Mouse (Mus musculus): Measurements from ENCODE around the gene Otud7b. TPM values are rescaled to one million over a fixed set of nuclear protein-coding genes. Genes with fewer than 3 reads are reported as not detected.

Otud7b gene
- polyA plus RNA-seq, 1 experiment from 2014 or later = 11.6 TPM

DNA sequence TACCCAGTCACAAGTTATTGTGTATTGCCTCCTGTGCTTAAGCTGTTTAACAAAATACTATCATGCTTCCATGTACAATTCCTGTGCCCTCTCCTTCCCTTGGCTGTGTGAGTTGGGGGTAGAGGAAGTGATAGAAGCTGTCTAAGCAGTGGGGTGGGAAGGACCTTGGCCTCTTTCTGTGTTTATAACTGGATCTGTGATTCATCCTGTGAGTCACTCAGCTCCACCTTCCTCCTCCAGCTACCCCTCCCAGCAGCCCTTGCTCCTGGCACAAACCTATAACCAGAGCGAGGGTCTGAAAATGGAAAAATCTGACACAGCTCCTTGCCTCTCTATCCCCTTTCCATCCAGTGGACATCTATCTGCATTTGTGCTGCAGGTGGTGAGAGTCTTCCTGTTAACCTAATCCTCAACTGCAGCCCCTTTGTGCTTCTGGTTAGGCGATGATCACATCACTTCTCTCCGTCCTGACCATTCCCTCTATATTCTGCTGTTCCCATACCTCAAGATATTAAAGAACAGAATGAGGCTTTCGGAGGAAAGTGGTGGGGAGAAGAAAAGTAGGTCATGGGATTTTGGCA is 56.0 kb downstream of the Otud7b start:
- peaks cover 16% of the 10 kb centered on the region for H3K4me1 ChIP-seq
- H3K4me2 ChIP-seq (replicated peaks) = peak overlapping the region; percentile 75; the same call in 1 of the 2 replicates
- H3K9me3 ChIP-seq = no peaks in the 10 kb centered on the region
- ATAC-seq (ENCODE audit: low FRiP score, low read depth) = no peak
- no peak overlapping the region for H3K9ac ChIP-seq
- WGBS = 68% methylated on average over 4 of the region's 4 CpGs
- peaks cover 7% of the 10 kb centered on the region for H3K36me3 ChIP-seq
- no peaks in the 10 kb centered on the region for H3K27me3 ChIP-seq (replicated peaks)
- no peak overlapping the region for H3K27ac ChIP-seq
- H3K4me3 ChIP-seq = no peak overlapping the region

DNA sequence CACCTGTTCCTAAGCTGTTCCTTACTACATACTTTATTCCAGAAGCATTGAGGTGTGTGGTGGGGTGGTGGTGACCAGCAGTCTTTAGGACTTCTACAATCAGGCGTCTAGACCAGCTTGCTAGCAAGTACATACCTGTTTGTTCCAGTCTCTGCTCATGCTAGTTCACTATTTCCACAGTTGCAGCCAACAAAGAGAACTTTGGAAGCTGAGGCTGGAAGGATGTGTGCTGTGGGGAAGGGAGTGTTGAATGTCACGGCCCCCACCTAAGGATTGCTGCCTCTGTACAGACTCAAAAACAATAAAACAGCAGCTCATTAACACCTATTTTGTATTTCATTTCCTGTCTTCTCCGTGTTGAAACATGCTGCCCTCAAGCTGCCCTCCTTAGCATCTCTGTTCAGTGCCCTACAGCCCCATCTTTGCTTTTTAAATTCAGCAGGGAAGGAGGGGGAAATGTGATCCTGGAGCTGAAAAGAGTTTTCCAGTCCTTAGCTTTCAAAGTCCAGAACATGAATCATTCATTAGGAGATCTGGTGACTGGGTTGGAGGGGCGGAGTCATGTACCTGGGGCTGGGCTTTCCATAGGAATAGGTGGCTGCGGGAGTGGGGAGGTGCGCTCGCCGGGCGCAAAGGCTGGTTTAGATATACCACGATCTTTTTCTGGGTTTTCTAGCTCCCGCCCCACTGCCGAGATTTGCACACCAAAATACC is 56.6 kb downstream of the Otud7b start:
- Histone ChIP-seq H3K27ac (no peak overlapping the region), H3K9me3 (no peaks in the 10 kb centered on the region), H3K9ac (peak overlapping the region; percentile 64), H3K4me2 (replicated peaks) (peak overlapping the region; percentile 75), H3K36me3 (peaks cover under 1% of the 10 kb centered on the region; the same call in 1 of the 2 replicates), H3K4me1 (peaks cover 16% of the 10 kb centered on the region), H3K27me3 (replicated peaks) (no peaks in the 10 kb centered on the region), H3K4me3 (peak overlapping the region; percentile 34)
- WGBS = 2% methylated on average over 12 of the region's 12 CpGs
- ATAC-seq (ENCODE audit: low FRiP score, low read depth) = 0 out of 2 replicates have a peak, but pooled peaks have one; percentile 49

DNA sequence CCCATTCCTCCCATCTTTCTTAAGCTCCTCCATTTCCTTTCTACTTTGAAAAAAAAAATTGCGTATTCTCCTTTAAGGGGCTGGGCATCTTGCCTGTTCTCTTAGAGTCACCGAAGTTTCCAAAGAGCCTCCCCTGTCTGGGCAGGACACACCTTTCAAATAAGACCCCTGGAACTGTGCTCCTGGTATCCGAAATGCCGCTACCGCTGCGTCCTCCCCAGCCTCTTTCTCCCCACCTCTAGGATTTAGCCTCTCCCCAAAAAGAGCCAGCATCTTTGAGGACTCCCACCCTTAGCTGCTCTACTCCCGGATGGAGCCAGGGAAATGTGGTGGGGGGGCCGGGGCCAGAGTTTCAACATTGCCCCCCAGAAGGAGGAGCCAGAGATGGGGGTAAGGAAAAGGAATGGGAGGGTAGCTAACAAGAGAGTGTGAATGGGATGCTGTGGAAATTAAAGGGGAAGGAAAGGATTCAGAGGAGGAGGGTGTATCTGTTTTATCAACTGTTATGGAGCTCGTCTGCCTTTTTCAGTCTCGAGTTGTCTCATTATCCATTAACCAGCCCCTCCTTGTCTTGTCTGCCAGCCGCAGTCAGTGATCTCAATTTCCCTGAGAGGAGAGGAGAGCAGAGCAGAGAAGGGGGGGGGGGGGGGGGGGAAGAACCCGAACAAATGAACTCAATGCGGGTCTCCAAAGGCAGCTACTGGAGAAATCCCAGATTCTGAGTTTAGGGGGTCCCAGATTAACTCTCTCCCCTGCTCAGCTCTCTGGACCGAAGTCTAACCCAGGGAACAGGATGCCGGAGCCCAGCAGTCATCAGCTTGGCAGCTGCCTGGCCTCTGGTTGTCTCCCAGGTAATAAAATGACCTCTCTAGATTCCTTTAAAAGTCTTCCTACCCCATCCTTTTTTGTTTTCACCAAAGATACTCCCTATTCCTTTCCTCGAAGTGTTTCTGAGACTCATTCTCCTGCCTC is 57.8 kb downstream of the Otud7b start, which contains the start of gene Mtmr11:
Mtmr11 (plus strand) TSS at position 136 of the 972 bp plus-strand sequence.
- Histone ChIP-seq H3K9me3 (no peaks in the 10 kb centered on the region), H3K36me3 (no peaks in the 10 kb centered on the region), H3K27ac (no peak within 1 kb of the TSS), H3K4me2 (replicated peaks) (peak within 1 kb of the TSS; percentile 75), H3K4me3 (peak within 1 kb of the TSS; percentile 34), H3K4me1 (peaks cover 16% of the 10 kb centered on the region), H3K27me3 (replicated peaks) (no peaks in the 10 kb centered on the region), H3K9ac (peak within 1 kb of the TSS; percentile 64)
- WGBS = 3% methylated on average over 16 of the region's 16 CpGs
- no peak for ATAC-seq (ENCODE audit: low FRiP score, low read depth)

DNA sequence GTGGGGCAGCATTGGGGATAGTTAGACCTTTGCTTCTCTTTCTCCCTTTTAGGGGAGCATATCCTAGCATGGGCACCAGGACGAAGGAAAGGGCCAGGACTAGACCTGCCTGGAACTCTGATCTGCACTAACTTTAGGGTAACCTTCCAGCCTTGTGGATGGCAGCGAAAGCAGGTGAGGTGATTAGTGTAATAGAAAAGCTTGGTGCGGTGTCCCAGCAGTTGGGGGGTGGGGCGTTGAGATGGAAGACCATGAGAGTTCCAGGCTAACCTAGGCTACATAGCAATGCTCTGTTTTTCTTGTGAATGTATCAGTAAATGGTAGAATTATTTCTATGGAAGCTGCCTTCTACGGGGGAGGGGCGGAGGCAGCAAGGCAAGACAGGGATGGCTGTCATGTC is 58.7 kb downstream of the Otud7b start:
- no peak overlapping the region for H3K4me3 ChIP-seq
- no peaks in the 10 kb centered on the region for H3K36me3 ChIP-seq
- H3K27ac ChIP-seq = no peak overlapping the region
- ATAC-seq (ENCODE audit: low FRiP score, low read depth) = no peak
- no peaks in the 10 kb centered on the region for H3K9me3 ChIP-seq
- H3K27me3 ChIP-seq (replicated peaks) = no peaks in the 10 kb centered on the region
- H3K4me2 ChIP-seq (replicated peaks) = peak overlapping the region; percentile 75; the same call in 1 of the 2 replicates
- 88% methylated on average over 6 of the region's 6 CpGs for WGBS
- H3K4me1 ChIP-seq = peaks cover 16% of the 10 kb centered on the region
- H3K9ac ChIP-seq = no peak overlapping the region

DNA sequence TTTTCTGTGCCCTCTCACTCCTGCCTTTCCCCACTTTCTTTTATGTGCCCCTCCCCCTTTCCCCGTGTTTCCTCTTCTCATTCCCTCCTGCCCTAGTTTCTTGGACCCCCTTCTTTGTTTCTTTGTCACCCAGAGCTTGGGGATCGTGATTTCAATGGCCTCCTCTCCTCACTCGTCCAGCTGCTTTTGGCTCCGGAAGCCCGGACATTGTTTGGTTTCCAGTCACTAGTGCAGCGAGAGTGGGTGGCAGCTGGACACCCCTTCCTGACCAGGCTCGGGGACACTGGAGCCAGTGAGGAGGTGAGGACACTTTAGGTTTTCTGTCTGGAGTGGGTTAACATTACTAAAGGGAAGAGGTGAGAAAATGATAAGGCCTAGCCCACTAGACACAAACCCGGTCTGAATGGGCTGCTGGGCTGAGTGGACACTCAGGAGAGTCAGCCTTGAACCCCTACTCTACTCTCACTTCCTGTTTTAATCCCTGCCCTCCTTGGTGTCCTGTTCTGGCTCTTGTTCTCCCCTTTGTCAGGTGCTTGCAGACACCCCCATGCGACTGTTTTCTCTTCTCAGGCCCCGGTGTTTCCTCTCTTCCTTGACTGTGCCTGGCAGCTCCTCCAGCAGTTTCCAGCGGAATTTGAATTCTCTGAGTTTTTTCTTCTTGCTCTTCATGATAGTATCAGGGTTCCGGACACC is 64.3 kb downstream of the Otud7b start:
- no peak overlapping the region for H3K4me2 ChIP-seq (replicated peaks)
- peaks cover 5% of the 10 kb centered on the region; the same call in 1 of the 2 replicates for H3K36me3 ChIP-seq
- no peak overlapping the region for H3K27ac ChIP-seq
- H3K9me3 ChIP-seq = no peaks in the 10 kb centered on the region
- WGBS = 75% methylated on average over 12 of the region's 12 CpGs
- ATAC-seq (ENCODE audit: low FRiP score, low read depth) = no peak
- no peak overlapping the region for H3K9ac ChIP-seq
- peaks cover 17% of the 10 kb centered on the region for H3K4me1 ChIP-seq
- no peaks in the 10 kb centered on the region for H3K27me3 ChIP-seq (replicated peaks)
- H3K4me3 ChIP-seq = no peak overlapping the region

DNA sequence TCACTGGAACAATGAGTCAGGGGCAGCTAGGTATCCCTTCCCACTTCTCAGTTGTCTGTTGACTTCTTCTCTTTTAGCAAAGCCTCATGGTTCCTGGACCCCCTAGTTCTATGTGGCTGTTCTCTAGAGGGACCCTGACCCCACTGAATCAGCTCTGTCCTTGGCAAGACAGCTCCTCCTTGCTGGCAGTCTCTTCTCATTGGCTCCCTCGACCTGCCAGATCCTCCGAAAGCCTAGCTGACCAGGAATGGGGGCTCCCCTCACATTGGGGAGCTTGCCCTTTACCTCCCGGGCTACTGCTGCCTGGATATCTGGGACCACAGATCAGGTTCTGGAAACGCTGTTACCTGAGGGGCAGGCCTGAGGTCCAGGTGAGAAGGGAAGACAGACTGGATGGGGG is 65.9 kb downstream of the Otud7b start:
- Histone ChIP-seq H3K4me1 (peaks cover 26% of the 10 kb centered on the region), H3K27ac (no peak overlapping the region), H3K4me3 (no peak overlapping the region), H3K9me3 (no peaks in the 10 kb centered on the region), H3K9ac (no peak overlapping the region), H3K36me3 (peaks cover 19% of the 10 kb centered on the region), H3K27me3 (replicated peaks) (no peaks in the 10 kb centered on the region), H3K4me2 (replicated peaks) (0 out of 2 replicates have a peak overlapping the region, but pooled peaks have one; percentile 12)
- ATAC-seq (ENCODE audit: low FRiP score, low read depth) = no peak
- 91% methylated on average over 4 of the region's 4 CpGs for WGBS

DNA sequence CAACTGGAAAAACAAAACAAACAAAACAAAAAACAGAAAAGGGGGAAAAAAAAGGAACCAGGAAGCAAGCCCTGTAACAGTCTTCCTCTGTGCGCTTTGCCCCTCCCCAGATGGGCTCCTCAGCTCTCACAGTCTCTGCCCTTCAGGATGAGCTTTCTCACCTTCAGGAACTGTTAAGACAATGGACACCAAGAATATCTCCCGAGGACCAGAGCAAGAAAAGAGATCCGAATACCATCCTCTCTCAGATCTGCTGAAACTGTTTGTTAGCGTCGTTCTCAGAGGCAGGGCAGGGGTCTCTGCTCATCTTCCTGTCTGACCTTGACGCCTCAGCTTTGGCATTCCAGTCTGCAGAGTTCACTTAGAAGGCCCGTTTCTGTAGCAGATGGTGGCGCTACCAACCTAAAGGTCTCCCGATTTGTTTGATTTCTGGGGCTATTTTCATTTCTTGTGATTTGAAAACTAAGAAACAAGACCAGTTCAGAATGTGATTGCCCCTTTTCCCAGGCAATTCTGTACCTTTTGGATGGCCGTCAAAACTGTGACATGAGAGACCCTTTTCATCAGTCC is 66.7 kb downstream of the Otud7b start:
- peaks cover 25% of the 10 kb centered on the region for H3K36me3 ChIP-seq
- no peaks in the 10 kb centered on the region for H3K27me3 ChIP-seq (replicated peaks)
- no peak for ATAC-seq (ENCODE audit: low FRiP score, low read depth)
- H3K4me3 ChIP-seq = no peak overlapping the region; the same call in 1 of the 2 replicates
- no peak overlapping the region for H3K27ac ChIP-seq
- peaks cover 26% of the 10 kb centered on the region for H3K4me1 ChIP-seq
- 78% methylated on average over 10 of the region's 10 CpGs for WGBS
- H3K4me2 ChIP-seq (replicated peaks) = peak overlapping the region; percentile 95
- H3K9me3 ChIP-seq = no peaks in the 10 kb centered on the region
- 0 out of 2 replicates have a peak overlapping the region, but pooled peaks have one; percentile 5 for H3K9ac ChIP-seq

DNA sequence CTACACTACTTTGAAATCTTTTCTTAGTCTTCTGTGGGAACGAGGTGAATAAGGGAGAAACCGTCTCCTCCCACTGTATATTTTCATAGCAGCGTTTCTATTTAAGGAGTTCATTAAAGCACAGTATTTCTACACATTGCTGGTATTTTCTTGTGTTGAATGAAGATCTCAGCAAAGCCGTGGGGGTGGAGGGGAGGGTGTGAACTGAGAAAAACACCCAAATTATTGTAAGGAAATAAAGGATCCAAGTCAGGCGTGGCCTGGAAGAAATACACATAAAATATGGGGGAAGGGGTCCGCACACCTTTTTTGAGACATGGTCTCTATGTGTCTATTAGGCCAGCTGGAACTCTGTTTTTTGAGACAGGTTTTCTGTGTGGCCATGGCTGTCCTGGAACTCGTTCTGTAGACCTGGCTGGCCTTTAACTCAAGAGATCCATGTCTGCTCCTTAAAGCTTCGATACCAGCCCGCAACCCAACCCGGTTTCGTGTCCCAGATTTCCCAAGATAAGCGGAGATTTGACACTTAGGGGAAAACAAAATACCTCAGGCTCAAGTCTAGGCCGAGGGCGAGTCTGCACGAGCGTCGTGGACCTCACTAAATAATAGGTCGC is 67.4 kb downstream of the Otud7b start:
- Histone ChIP-seq H3K27ac (peak overlapping the region; percentile 92), H3K27me3 (replicated peaks) (no peaks in the 10 kb centered on the region), H3K9me3 (no peaks in the 10 kb centered on the region), H3K4me3 (peak overlapping the region; percentile 88), H3K4me2 (replicated peaks) (peak overlapping the region; percentile 95), H3K4me1 (peaks cover 26% of the 10 kb centered on the region), H3K9ac (peak overlapping the region; percentile 90), H3K36me3 (peaks cover 31% of the 10 kb centered on the region)
- WGBS = 24% methylated on average over 18 of the region's 18 CpGs
- ATAC-seq (ENCODE audit: low FRiP score, low read depth) = peak; percentile 38

DNA sequence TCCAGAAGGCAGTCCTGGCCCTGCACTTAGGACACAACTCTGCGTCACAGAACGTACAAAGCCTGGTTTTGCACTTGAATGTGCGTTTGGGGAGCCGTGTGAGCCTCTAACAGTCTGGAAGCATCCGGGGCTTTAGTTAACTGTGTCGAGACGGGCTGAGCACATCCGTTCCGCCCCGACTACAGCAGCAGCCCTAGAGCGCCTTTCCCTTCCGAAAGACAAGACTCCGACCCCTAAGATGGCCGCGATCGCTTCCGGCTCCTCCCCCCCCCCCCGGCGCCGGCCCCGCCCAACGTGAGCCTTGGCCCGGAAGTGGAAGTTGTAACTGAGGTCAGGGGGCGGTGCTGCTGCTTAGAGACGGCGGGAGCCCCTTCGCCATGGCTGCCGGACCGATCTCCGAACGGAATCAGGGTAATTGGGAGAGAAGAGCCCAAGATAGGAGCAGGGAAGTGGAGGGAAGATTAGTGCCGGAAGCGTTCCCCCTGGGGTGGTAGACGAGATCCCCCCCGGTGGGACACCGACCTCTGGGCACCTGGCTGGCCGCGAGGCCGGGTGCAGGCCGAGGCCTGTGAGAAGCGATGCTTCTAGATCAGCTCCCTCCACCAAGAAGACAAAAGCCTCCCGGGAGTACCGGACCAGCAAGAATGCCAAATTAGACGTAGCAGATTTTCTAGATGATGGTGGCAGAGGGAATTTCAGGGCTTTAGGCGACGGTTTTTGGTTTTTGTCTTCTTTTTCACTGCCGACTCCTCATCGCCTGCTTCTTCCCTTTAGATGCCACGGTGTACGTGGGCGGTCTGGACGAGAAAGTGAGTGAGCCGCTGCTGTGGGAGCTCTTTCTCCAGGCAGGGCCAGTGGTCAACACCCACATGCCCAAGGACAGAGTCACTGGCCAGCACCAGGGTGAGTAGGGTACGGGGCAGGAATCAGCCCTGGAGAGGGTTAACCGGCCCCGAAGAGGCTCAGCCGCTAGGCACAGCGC is 68.2 kb downstream of the Otud7b start, which contains the start of gene Sf3b4:
Sf3b4 (plus strand) TSS at position 136 of the 982 bp plus-strand sequence.
- peak within 1 kb of the TSS; percentile 92 for H3K27ac ChIP-seq
- H3K27me3 ChIP-seq (replicated peaks) = no peaks in the 10 kb centered on the region
- peak; percentile 92 for ATAC-seq (ENCODE audit: low FRiP score, low read depth)
- peak within 1 kb of the TSS; percentile 90 for H3K9ac ChIP-seq
- H3K4me2 ChIP-seq (replicated peaks) = peak within 1 kb of the TSS; percentile 95
- peaks cover 36% of the 10 kb centered on the region for H3K36me3 ChIP-seq
- no peaks in the 10 kb centered on the region for H3K9me3 ChIP-seq
- H3K4me1 ChIP-seq = peaks cover 26% of the 10 kb centered on the region
- H3K4me3 ChIP-seq = peak within 1 kb of the TSS; percentile 88
- WGBS = 1% methylated on average over 58 of the region's 58 CpGs

DNA sequence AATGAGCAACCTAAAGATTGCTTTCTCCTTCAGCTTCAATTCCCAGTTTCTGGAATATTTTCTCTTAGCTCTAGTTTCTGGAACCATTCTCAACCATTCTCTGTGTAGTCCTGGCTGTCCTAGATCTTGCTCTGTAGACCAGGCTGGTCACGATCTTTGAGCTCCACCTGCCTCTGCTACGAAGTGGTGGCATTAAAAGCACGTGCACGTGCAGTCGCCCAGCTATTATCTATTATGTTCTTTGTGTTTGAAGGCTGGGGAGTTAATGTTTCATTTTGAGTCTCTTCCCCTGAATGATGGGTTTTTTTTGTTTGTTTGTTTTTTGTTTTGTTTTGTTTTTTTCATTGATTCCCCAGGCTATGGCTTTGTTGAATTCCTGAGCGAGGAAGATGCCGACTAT is 68.9 kb downstream of the Otud7b start:
- H3K9ac ChIP-seq = peak overlapping the region; percentile 90
- peak overlapping the region; percentile 88 for H3K4me3 ChIP-seq
- no peaks in the 10 kb centered on the region for H3K9me3 ChIP-seq
- ATAC-seq (ENCODE audit: low FRiP score, low read depth) = no peak
- no peak overlapping the region for H3K27ac ChIP-seq
- H3K4me1 ChIP-seq = peaks cover 26% of the 10 kb centered on the region
- peaks cover 43% of the 10 kb centered on the region for H3K36me3 ChIP-seq
- H3K27me3 ChIP-seq (replicated peaks) = no peaks in the 10 kb centered on the region
- 39% methylated on average over 7 of the region's 7 CpGs for WGBS
- peak overlapping the region; percentile 95 for H3K4me2 ChIP-seq (replicated peaks)

All from neural tube, embryonic 12.5 days (tissue).